Mouse (Mus musculus) frontal cortex, adult (tissue): ENCODE data around the gene Lhx9.

Source experiments
- ATAC-seq: cut with Nextera tagmentation; 2 replicates; pipeline ENCODE4 v1.9.2; 2017; ENCODE audit warnings: mild to moderate bottlenecking, moderate library complexity, mixed read lengths; ENCODE audit not compliant: low TSS enrichment

Gene Lhx9

DNA sequence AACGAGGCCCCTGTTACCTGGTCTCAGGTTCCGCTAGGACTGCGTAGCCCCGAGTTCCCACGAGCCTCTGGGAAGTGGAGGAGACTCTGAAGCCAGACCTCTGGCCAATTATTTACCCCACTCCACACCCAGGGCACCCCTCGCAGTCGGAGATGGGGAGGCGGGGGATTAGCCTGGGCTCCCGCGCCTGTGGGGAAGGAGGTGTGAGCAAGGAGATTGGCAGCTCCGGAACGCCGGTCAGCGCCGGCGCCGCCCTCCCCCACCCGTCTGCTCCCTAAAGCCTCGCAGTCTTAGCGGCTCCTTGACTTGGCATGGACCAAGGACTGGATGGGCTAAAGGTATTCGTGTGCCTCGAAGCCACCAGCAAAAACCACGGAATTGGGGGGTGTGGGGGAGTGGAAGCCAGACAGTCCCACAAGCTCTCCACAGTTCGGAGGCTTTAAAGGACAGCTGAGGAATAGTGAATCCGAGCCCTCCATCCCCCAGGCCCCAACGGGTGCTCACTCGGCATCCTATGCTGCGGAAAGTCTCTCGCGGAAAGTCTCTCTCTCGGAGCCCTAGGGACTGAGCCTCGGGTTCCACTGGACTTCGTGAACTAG lies at the start of gene Lhx9:
TSS of gene Lhx9 (minus strand) at position 67 of the 599 bp plus-strand sequence.
- no peak; the same call in 1 of the 2 replicates for ATAC-seq

DNA sequence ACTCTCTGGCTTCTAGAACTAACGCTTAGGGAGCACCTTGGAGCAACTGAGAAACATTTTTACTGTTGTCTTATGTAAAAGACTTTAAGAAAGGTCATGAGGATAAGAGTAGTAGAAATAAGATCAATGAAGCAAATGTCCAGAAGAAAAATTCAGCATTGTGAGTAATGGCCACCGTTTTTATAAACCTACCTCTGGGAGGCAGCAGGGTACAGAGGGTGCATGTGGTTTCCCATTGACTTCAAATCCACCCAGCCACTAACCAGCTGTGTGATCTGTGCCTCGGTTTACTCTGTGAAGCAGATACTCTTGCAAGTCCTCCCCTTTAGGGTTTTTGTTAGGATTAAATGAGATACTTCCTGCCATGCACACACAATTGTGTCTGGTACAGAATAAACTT lies 47.7 kb upstream of the Lhx9 start:
- no peak for ATAC-seq

DNA sequence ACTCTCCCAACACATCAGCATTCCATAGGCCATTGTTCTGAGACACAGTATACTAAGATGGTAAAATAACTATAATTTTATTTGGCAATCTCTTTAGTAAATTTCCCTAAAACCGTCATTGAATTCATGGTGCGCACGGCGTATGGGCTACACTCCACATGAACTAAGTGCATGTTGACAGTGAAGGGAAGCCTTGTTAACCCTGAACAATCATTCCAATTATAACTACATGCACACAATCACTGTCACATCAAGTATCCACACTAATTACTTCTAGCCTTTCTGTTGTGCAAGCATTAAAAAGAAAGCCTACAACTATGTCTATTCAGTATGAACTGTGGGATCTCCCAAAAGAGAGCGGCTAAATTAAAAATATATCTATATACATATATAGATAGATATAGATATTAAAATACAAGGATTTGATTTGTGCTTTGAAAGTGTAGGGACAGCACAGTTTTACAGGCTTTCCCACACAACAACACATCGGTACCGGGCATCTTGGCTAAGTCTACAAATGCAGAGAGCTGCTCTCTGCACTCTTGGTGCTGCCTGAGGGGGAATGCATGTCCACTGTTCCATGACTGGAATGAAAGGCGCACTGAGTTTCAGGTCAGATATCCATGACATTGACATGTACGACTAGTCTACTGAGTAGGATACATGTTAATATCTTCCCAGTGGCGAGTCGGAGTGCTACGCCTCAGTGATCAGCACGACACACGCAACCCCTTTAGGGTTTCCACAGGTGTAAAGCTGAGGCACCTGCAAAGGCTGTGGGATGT lies 29.3 kb upstream of the Lhx9 start:
- no peak for ATAC-seq

DNA sequence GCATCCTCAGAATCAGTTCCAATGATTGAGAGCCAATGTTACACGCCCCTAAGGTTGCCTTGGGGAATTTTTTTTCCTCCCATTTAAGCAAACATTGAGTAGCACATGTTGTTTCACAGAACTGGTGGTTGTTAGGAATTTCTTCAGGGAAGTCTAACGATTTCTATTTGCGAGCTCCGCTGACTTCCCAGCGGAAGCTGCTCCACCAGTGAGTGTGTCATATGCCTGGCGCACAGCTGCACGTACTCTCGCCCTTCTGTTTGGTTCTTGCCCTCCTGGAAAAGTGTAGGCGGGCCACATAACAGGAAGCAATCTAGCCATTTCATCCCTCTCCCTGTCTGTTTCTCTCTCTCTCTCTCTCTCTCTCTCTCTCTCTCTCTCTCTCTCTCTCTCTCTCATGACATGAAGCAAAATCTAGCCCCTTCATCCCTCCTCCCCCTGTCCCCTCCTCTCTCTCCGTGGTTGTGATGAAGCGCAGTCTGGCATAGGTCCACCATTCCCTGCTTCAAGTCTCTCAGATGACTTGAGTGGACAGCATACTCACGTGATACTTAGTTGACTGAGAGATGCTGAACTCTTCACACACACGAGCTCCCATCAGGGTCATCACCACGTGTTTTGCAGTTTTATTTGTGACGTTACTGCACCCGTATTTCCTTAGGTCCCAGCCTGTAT lies 28.1 kb upstream of the Lhx9 start:
- ATAC-seq: peak; percentile 89

DNA sequence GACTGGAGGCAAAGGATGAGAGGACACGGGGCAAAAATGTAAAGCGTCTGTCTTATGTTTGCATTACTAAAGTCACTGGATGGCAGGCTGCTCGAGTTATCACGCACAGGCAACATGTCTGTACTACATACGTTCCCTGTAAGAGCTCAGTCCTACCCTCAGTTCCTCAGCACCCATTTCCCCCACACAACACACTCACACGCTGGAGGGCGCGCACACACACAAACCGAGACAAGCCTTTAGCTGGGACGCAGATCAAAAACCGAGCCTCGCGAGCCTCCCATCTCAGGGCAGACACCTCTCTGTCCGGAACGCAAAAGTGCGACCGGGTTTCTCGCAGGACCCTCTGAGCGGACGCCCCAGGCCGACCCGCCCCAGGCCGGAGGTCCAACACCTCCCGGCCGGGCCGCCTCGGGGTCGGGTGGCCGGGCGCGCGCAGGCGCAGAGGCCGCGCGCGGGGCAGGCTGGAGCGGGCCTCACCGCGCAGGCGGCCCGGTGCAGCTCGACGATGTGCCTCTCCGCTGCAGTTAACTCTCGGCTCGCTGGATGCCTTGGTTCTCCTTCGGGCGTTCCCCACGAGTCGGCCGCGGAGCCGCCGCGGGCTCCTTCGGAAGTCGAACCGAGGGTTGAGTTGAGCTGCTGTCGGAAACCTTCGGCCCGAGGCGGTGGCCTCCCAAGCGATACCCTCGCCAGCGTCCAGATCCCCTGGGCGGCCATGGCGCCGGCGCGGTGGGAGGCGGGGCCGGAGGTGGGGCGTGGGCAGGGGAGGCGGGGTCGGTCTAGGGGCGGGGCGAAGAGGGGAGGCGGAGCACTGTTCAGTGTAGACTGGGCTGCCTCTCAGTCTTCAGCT lies 7.9 kb upstream of the Lhx9 start, which contains the start of gene 2310009B15Rik:
TSS of gene 2310009B15Rik (minus strand) at position 752 of the 850 bp plus-strand sequence.
- peak; percentile 97 for ATAC-seq

DNA sequence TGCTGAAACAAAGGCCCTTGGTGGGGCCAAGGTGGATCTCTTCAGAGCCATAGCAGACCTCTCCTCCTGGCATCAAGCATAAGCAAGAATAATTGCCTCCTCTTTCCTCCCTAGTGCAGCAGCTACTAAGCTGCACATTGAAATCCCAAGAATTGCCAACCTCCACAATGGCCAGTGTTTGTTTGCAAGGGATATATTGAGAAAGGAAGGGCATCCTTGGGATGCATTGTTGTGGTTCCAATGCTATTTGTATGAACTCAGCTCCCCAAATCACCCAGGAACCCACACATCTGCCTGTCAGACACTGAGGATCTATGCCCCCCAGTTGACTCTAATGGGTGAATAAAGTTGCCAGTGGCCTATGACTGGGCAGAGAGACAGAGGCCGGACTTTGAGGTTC lies 2.4 kb upstream of the Lhx9 start:
- no peak for ATAC-seq

DNA sequence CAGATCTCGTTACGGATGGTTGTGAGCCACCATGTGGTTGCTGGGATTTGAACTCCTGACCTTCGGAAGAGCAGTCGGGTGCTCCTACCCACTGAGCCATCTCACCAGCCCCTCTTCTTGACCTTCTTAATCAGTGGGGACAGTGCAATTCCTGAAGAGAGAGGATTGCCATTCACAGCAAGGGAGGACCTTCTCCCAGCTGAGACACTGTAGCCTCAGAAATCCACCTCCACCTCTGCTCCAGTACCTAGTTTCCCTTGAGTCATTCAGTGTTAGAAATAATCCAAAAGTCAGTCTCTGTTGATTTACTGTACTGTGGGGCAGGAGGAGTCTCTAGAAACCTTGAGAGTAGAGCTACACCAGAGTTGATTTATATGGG lies 1.8 kb upstream of the Lhx9 start:
- no peak for ATAC-seq

DNA sequence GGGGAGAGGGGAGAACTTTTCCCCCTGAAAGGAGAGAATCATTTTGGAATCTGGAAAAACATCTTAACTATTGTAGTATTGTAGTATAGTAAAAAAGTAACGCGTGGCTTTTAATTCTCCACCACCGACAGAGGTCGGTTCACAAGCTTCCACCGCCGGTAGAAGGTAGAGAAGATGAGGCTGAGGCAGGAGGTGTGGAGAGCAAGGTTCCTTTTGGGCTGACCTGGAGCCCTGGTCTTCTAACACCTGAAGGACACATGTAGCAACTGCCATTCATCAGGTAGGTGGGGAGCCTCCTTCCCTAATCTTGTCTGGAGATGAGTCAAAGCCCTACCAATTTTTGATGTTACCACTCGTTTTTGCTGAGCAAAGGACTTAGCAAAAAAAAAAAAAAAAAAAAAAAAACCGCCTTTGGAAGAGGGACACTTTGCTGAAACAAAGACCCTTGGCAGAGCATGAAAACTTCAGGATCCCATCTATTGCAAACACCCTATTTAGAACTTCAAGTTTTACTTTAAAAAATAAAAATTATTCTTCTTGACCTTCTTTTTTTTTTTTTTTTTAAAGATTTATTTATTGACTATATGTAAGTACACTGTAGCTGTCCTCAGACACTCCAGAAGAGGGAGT lies 1.3 kb upstream of the Lhx9 start:
- no peak for ATAC-seq

DNA sequence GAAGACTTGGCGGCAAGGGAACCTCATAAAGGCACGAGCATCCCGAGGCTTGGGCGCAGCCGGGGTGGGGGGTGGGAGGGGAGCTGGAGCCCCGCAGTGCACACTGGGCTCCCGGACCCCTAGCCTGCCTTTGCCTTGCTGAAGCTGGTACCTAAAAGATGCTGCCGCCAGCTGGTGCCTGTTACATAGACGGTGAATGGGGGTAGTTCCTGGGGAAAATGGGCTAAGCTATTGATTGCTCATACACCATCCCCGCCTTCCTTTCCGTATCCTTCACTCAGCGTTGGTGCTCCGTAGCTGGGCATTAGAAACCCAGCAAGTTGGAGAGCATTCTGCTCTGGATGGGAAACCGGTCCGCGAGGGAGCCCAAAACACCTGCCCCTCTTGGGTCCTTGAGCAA lies 351 bp downstream of the Lhx9 start:
- no peak for ATAC-seq

DNA sequence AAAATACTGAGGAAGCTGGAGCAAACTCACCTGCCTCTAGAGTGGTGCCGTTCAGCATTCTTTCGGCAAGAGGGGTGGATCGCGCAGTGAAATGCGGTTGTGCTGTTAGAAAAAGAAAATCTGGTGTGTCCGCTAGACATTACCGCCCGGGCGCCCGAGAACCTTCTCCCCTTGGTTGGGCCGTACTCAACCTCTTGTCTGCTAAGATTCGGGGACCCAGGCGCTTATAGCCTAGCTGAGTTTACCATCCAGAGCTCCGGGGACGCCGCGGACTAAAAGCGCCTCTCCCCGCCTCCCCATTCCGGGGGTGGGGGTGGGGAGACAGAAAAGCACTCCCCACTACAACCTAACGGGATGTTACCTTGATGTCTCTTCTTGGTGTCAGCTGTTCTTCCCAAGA lies 1.2 kb downstream of the Lhx9 start:
- no peak for ATAC-seq

DNA sequence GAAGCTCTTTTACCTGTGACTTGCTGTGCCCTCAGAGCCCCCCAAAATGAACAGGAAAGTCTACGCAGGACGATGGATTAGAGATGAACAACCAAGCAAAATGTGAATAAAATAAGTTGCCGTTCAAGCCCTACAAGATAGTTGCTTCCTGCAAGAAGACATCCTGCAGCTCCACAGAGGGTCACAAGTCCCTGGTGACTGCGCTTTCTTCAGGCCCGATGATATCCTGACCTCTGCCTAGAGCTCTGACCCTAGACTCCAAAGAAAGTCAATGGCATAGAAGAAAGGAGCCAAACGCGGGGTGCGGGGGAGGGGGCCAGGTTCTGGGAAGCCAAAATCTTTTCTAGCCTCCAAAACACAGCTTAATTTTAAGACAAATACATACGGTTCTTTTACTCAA lies 1.8 kb downstream of the Lhx9 start:
- ATAC-seq: no peak

DNA sequence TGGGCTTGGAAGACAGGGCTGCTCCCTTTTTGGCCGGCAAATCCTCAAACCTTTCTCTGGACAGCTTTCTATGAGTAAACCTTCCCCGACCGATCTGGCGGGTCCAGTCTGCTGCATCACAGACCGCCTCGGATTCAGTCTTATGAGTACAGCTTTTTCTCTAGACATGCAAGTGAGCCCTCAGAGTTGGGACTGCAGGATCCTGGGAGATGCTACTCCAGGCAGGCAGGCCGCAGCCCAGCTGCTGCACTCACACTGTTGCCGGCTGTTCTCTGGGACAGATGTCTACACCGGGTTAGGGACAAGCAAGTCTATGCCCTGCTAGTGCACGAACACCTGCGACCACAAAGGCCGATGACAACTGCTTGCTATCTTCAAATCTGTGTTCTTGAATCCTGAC lies 2.2 kb downstream of the Lhx9 start:
- ATAC-seq: no peak

DNA sequence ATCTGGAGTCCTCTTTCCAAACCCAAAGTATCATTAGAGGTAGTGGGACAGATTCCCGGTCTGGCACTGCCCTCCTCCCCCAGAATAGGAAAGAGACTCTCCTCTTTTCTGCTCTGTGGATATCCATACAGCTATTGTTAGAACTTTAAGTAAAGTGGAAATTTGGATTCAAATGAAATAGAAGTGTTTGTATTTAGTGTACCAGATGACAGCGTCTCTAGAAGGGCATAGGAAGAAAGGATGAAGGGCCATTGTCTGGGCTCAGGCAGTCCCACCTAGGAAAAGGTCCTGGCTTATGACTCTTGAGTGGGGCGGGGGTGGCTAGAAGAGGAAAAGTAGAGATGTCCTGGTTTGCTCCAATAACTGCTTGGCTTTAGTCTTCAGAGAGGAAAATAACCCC lies 2.9 kb downstream of the Lhx9 start:
- no peak for ATAC-seq

DNA sequence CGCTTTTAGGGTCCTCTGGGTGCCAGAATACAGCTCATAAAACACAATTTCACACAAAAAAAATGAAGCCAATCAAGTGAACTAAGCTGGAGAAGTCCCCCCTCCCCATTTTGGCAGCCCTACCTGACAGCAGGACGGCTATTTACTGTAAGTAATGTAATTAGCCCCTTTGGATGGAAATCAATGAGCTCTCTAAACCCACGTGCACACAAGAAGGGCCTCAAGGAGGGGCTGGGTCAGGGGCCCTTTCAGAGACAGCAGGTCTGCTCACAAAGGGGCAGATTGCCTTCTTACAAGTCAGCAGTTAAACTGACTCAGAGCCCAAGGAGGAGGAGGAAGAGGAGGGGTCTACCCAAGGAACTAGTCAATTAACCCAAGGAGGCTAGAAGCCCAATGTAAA lies 4.2 kb downstream of the Lhx9 start:
- ATAC-seq: no peak

DNA sequence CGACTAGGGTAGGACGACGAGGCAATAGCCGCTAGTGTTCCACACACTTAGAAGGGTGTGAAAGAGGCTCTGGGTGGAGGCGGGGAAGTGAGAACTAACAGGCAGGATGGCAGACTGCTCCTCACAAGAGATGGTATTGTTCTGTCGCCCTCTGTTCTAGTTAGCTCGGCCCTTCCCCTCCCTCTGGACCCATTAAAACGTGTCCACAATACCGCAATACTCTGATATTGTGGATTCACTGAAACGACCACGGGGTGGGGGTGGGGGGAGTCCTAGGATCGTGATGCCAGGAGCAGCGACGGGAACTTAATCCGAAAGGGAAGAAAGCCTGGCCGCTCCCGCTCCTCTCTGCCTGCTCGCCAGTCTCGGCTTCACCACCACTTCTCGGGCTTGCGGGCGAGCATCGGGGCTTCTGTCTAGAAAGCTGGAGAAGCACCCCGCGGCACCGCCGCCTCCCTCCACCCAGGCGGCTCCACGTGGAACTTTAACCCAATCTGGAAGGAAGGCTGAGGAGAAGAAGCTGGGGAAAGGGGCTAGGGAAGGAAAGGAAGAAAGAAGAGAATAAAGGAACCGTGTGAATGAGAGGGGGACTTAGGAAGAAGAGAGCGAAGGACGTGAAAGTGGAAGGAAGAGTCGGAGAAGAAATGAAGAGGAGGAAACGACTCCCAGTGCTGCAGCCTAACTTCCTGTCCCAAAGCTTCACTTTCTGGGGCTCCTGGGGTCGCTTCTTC lies 4.9 kb downstream of the Lhx9 start:
- ATAC-seq: 0 out of 2 replicates have a peak, but pooled peaks have one; percentile 25

DNA sequence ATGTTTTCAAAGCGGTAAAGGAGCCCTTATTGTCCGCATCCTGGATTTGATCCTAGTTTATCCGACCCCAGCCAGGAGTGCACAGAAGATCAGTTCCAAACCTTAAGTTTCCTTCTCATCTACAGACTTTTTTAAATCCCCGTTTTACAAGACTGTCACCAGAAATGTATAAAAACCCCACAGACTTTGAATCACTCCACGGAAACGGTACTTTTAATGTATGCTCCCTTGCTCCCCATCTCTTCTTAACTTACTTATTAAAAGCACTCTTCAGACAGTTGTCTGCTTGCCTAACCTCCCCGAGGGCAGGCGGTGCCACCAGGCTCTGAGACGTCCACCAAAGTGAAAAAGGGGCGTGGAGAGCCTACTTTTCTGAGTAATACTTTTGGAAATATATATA lies 5.6 kb downstream of the Lhx9 start:
- no peak for ATAC-seq

DNA sequence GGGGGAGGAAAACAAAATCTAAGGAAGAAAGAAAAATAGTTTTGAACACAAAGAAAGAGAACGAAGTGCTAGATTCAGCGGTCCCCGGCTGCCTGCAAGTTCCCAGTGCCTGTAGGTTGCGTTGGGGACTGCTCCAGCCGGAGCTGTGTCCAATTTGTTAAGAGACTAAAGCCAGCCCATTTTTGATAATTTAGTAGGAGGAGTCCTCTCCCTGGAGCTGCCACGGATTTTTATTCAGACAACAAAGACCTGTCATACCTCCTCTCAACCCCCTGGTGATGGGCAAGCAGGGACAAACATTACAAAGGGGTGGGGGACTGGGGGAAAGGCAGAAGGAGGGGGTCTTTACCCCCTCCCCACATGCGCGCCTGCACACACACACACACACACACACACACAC lies 6.1 kb downstream of the Lhx9 start:
- no peak for ATAC-seq

DNA sequence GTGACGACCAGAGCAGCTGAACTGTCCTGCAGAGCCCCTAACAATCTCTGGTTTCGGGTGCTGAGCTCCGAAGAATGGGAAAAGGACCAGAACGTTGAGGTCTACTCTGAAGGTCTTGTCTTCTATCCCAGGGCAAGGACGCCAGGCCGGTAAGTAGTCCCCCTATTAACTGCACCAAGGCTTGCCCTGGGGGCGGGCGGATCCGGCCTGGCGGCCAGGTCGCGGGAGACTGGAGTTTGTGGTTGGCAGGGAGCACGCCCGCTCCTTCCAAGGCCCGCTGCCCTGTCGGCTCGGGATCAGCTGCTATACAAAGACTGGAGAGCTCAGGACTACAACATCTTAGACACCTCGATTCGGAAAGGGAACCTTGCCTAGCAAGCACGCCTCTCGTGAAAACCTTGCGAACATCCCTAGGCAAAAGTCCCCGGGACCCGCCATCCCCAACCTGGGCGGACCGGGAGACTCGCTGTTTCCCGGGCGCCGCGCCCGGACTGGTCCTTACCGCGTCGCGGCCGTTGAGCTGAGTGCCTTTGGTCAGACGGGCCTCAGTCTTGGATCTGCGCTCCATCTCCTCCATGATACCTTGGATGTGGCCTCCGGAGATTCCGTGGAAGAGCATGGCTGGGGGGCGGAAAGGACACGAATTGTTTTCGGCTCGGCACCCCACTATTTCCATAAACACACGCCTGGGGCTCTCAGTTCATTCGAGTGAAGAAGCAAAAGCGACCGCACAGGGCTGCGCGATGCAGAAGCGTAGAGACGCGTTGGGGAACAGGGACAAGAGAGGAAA lies 6.9 kb downstream of the Lhx9 start:
- no peak for ATAC-seq

DNA sequence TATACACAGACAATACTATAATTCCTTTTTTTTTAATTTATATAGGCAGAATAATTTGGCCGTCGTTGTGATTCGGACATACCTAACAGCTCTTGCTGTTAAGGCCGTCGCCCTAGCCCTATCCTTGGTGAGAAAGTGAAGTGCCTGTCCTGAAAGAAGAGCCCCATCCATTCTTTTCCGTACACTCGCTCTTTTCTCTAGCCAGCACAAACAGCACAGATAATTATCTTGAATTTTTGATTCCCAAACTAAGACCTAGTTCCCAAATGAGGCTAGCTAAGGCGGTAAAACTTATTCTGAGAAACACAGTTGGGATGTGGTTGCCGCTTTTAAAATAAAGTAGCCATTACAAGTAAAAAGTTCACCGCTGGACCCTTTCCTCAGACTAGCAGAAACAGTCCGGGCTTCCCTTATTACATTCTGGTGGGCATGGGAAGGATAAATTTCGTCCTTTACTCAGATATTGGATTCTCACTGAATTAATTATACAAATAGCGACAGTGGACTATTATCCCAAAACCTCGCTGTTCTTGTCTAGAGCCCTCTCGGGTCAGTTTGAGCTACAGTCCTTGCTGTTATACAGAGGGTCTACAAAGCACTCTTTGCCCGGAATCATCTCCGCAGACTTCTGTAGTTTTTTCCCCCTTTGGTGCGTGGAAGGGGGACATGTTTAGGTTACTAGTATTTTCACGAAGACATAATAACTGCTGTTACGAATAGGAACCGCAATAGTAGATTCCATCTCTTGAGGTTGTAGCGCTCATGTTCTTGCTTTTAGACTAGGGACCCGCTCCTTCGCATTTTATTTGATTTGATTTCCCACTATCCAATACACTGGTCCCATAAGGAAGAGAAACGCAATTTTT lies 7.7 kb downstream of the Lhx9 start:
- no peak for ATAC-seq
